Mouse (Mus musculus): ENCODE results near the gene Pgm1. TPM values are rescaled to one million over a fixed set of nuclear protein-coding genes. Genes with fewer than 3 reads are reported as not detected.

Pgm1 gene
- polyA plus RNA-seq, 1 experiment from 2014 or later, result 78.2 TPM

- Histone ChIP-seq H3K4me2 (replicated peaks; ENCODE audit: low read depth, low read length) (no peak overlapping the region), H3K27me3 (ENCODE audit: control insufficient read depth, insufficient read depth, low read length) (no peaks in the 10 kb centered on the region), H3K27ac (ENCODE audit: low read length) (no peak overlapping the region), H3K4me1 (ENCODE audit: control insufficient read depth, insufficient read depth, low read length) (no peaks in the 10 kb centered on the region), H3K9me3 (ENCODE audit: control insufficient read depth, low read depth, low read length) (no peaks in the 10 kb centered on the region), H3K36me3 (ENCODE audit: control insufficient read depth, insufficient read depth, low read length) (no peaks in the 10 kb centered on the region), H3K9ac (replicated peaks; ENCODE audit: low read depth, low read length) (no peak overlapping the region), H3K4me3 (ENCODE audit: low read depth, low read length) (no peak overlapping the region)
- ATAC-seq (ENCODE audit: insufficient number of reproducible peaks, insufficient read depth, low FRiP score, low read depth), result no peak
- WGBS, result 71% methylated on average over 2 of the region's 2 CpGs
Observed at GRCm38 (mm10) chr4:99946516-99946915, 17.3 kb downstream of the Pgm1 start.

- no peaks in the 10 kb centered on the region for H3K9me3 ChIP-seq (ENCODE audit: control insufficient read depth, low read depth, low read length)
- H3K36me3 ChIP-seq (ENCODE audit: control insufficient read depth, insufficient read depth, low read length), result no peaks in the 10 kb centered on the region
- no peak overlapping the region for H3K9ac ChIP-seq (replicated peaks; ENCODE audit: low read depth, low read length)
- no peak overlapping the region for H3K4me3 ChIP-seq (ENCODE audit: low read depth, low read length)
- no peak overlapping the region for H3K27ac ChIP-seq (ENCODE audit: low read length)
- WGBS, result 63% methylated on average over 1 of the region's 1 CpGs
- H3K4me2 ChIP-seq (replicated peaks; ENCODE audit: low read depth, low read length), result no peak overlapping the region
- H3K27me3 ChIP-seq (ENCODE audit: control insufficient read depth, insufficient read depth, low read length), result no peaks in the 10 kb centered on the region
- no peak for ATAC-seq (ENCODE audit: insufficient number of reproducible peaks, insufficient read depth, low FRiP score, low read depth)
- no peaks in the 10 kb centered on the region for H3K4me1 ChIP-seq (ENCODE audit: control insufficient read depth, insufficient read depth, low read length)
Observed at GRCm38 (mm10) chr4:99947192-99947591, 18.0 kb downstream of the Pgm1 start.

GRCm38 (mm10) chr4:99947896-99948295, 18.7 kb downstream of the Pgm1 start:
- no peaks in the 10 kb centered on the region for H3K9me3 ChIP-seq (ENCODE audit: control insufficient read depth, low read depth, low read length)
- no peak for ATAC-seq (ENCODE audit: insufficient number of reproducible peaks, insufficient read depth, low FRiP score, low read depth)
- H3K27ac ChIP-seq (ENCODE audit: low read length), result no peak overlapping the region
- no peaks in the 10 kb centered on the region for H3K27me3 ChIP-seq (ENCODE audit: control insufficient read depth, insufficient read depth, low read length)
- 78% methylated on average over 1 of the region's 1 CpGs for WGBS
- no peak overlapping the region for H3K9ac ChIP-seq (replicated peaks; ENCODE audit: low read depth, low read length)
- H3K36me3 ChIP-seq (ENCODE audit: control insufficient read depth, insufficient read depth, low read length), result no peaks in the 10 kb centered on the region
- H3K4me3 ChIP-seq (ENCODE audit: low read depth, low read length), result no peak overlapping the region
- no peak overlapping the region for H3K4me2 ChIP-seq (replicated peaks; ENCODE audit: low read depth, low read length)
- H3K4me1 ChIP-seq (ENCODE audit: control insufficient read depth, insufficient read depth, low read length), result no peaks in the 10 kb centered on the region

- Histone ChIP-seq H3K4me1 (ENCODE audit: control insufficient read depth, insufficient read depth, low read length) (no peaks in the 10 kb centered on the region), H3K4me2 (replicated peaks; ENCODE audit: low read depth, low read length) (no peak overlapping the region), H3K9ac (replicated peaks; ENCODE audit: low read depth, low read length) (no peak overlapping the region), H3K27ac (ENCODE audit: low read length) (no peak overlapping the region), H3K4me3 (ENCODE audit: low read depth, low read length) (no peak overlapping the region), H3K9me3 (ENCODE audit: control insufficient read depth, low read depth, low read length) (no peaks in the 10 kb centered on the region), H3K27me3 (ENCODE audit: control insufficient read depth, insufficient read depth, low read length) (no peaks in the 10 kb centered on the region), H3K36me3 (ENCODE audit: control insufficient read depth, insufficient read depth, low read length) (no peaks in the 10 kb centered on the region)
- 77% methylated on average over 2 of the region's 2 CpGs for WGBS
- ATAC-seq (ENCODE audit: insufficient number of reproducible peaks, insufficient read depth, low FRiP score, low read depth), result no peak
Observed at GRCm38 (mm10) chr4:99953904-99954303, 24.7 kb downstream of the Pgm1 start.

- no peaks in the 10 kb centered on the region for H3K4me1 ChIP-seq (ENCODE audit: control insufficient read depth, insufficient read depth, low read length)
- no peaks in the 10 kb centered on the region for H3K27me3 ChIP-seq (ENCODE audit: control insufficient read depth, insufficient read depth, low read length)
- no peak overlapping the region for H3K27ac ChIP-seq (ENCODE audit: low read length)
- H3K36me3 ChIP-seq (ENCODE audit: control insufficient read depth, insufficient read depth, low read length), result no peaks in the 10 kb centered on the region
- H3K4me3 ChIP-seq (ENCODE audit: low read depth, low read length), result no peak overlapping the region
- H3K9ac ChIP-seq (replicated peaks; ENCODE audit: low read depth, low read length), result no peak overlapping the region
- WGBS, result 90% methylated on average over 10 of the region's 10 CpGs
- no peak overlapping the region for H3K4me2 ChIP-seq (replicated peaks; ENCODE audit: low read depth, low read length)
- no peaks in the 10 kb centered on the region for H3K9me3 ChIP-seq (ENCODE audit: control insufficient read depth, low read depth, low read length)
- no peak for ATAC-seq (ENCODE audit: insufficient number of reproducible peaks, insufficient read depth, low FRiP score, low read depth)
Observed at GRCm38 (mm10) chr4:99955396-99955795, 26.2 kb downstream of the Pgm1 start.

GRCm38 (mm10) chr4:99957186-99957585, 28.0 kb downstream of the Pgm1 start:
- H3K27ac ChIP-seq (ENCODE audit: low read length), result no peak overlapping the region
- H3K4me1 ChIP-seq (ENCODE audit: control insufficient read depth, insufficient read depth, low read length), result no peaks in the 10 kb centered on the region
- H3K4me3 ChIP-seq (ENCODE audit: low read depth, low read length), result no peak overlapping the region
- H3K9ac ChIP-seq (replicated peaks; ENCODE audit: low read depth, low read length), result no peak overlapping the region
- 85% methylated on average over 4 of the region's 4 CpGs for WGBS
- no peaks in the 10 kb centered on the region for H3K27me3 ChIP-seq (ENCODE audit: control insufficient read depth, insufficient read depth, low read length)
- no peak for ATAC-seq (ENCODE audit: insufficient number of reproducible peaks, insufficient read depth, low FRiP score, low read depth)
- no peak overlapping the region for H3K4me2 ChIP-seq (replicated peaks; ENCODE audit: low read depth, low read length)
- no peaks in the 10 kb centered on the region for H3K9me3 ChIP-seq (ENCODE audit: control insufficient read depth, low read depth, low read length)
- no peaks in the 10 kb centered on the region for H3K36me3 ChIP-seq (ENCODE audit: control insufficient read depth, insufficient read depth, low read length)

GRCm38 (mm10) chr4:99958084-99958815, 29.0 kb downstream of the Pgm1 start:
- H3K4me2 ChIP-seq (replicated peaks; ENCODE audit: low read depth, low read length), result no peak overlapping the region
- no peak overlapping the region for H3K9ac ChIP-seq (replicated peaks; ENCODE audit: low read depth, low read length)
- ATAC-seq (ENCODE audit: insufficient number of reproducible peaks, insufficient read depth, low FRiP score, low read depth), result no peak
- H3K4me3 ChIP-seq (ENCODE audit: low read depth, low read length), result no peak overlapping the region
- H3K27ac ChIP-seq (ENCODE audit: low read length), result no peak overlapping the region
- no peaks in the 10 kb centered on the region for H3K9me3 ChIP-seq (ENCODE audit: control insufficient read depth, low read depth, low read length)
- no peaks in the 10 kb centered on the region for H3K4me1 ChIP-seq (ENCODE audit: control insufficient read depth, insufficient read depth, low read length)
- no peaks in the 10 kb centered on the region for H3K27me3 ChIP-seq (ENCODE audit: control insufficient read depth, insufficient read depth, low read length)
- 65% methylated on average over 7 of the region's 7 CpGs for WGBS
- no peaks in the 10 kb centered on the region for H3K36me3 ChIP-seq (ENCODE audit: control insufficient read depth, insufficient read depth, low read length)

- Histone ChIP-seq H3K9ac (replicated peaks; ENCODE audit: low read depth, low read length) (no peak overlapping the region), H3K27ac (ENCODE audit: low read length) (no peak overlapping the region), H3K9me3 (ENCODE audit: control insufficient read depth, low read depth, low read length) (no peaks in the 10 kb centered on the region), H3K27me3 (ENCODE audit: control insufficient read depth, insufficient read depth, low read length) (no peaks in the 10 kb centered on the region), H3K4me3 (ENCODE audit: low read depth, low read length) (no peak overlapping the region), H3K36me3 (ENCODE audit: control insufficient read depth, insufficient read depth, low read length) (no peaks in the 10 kb centered on the region), H3K4me2 (replicated peaks; ENCODE audit: low read depth, low read length) (no peak overlapping the region), H3K4me1 (ENCODE audit: control insufficient read depth, insufficient read depth, low read length) (no peaks in the 10 kb centered on the region)
- WGBS, result 75% methylated on average over 3 of the region's 3 CpGs
- ATAC-seq (ENCODE audit: insufficient number of reproducible peaks, insufficient read depth, low FRiP score, low read depth), result no peak
Observed at GRCm38 (mm10) chr4:99959308-99959707, 30.1 kb downstream of the Pgm1 start.

GRCm38 (mm10) chr4:99966555-99966954, 37.3 kb downstream of the Pgm1 start:
- Histone ChIP-seq H3K9ac (replicated peaks; ENCODE audit: low read depth, low read length) (no peak overlapping the region), H3K27me3 (ENCODE audit: control insufficient read depth, insufficient read depth, low read length) (no peaks in the 10 kb centered on the region), H3K9me3 (ENCODE audit: control insufficient read depth, low read depth, low read length) (no peaks in the 10 kb centered on the region), H3K36me3 (ENCODE audit: control insufficient read depth, insufficient read depth, low read length) (no peaks in the 10 kb centered on the region), H3K4me1 (ENCODE audit: control insufficient read depth, insufficient read depth, low read length) (peaks cover 12% of the 10 kb centered on the region; the same call in 1 of the 2 replicates), H3K4me3 (ENCODE audit: low read depth, low read length) (no peak overlapping the region), H3K27ac (ENCODE audit: low read length) (no peak overlapping the region), H3K4me2 (replicated peaks; ENCODE audit: low read depth, low read length) (no peak overlapping the region)
- no peak for ATAC-seq (ENCODE audit: insufficient number of reproducible peaks, insufficient read depth, low FRiP score, low read depth)
- 88% methylated on average over 6 of the region's 6 CpGs for whole genome bisulfite sequencing
